Mouse (Mus musculus): ENCODE results near the gene Gata1.

GRCm38 (mm10) chrX:7963829-7964626 is 13.8 kb downstream of the Gata1 start:
- TF ChIP-seq CTCF (IDR thresholded peaks at IDR 0.05; ENCODE audit: low read depth, low read length) (no peak), TAL1 (conservative IDR thresholded peaks at IDR 0.05; ENCODE audit: low read depth, low read length) (no peak), GATA1 (IDR thresholded peaks at IDR 0.05; ENCODE audit: borderline replicate concordance, low read length) (no peak)

Measured in G1E (cell line).